Mouse (Mus musculus): ENCODE measurements around the gene H2-Eb2.

DNA sequence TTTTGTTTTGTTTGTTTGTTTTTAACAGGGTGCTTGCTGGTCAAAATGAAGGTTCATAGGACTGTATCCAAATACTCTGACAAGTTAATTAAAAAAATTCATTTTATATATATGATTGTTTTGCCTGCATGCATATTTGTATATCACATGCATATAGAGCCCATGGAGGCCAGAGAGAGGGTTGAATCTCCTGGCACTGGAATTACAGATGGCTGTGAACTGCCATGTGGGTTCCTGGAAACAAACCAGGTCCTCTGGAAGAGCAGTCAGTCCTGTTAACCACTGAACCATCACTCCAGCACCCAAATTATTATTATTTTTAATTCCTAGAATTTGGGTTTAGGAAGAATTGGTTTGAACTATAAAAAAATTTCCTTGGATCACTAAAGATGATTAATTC lies 30.2 kb upstream of the H2-Eb2 start:
- TF ChIP-seq POLR2A (IDR thresholded peaks at IDR 0.05; ENCODE audit: control insufficient read depth, extremely low read depth, insufficient read depth, low read length, poor library complexity) = no peak
- no peak for TF ChIP-seq CTCF (IDR thresholded peaks at IDR 0.05; ENCODE audit: borderline replicate concordance, control insufficient read depth, extremely low read depth, insufficient read depth, low read length, poor library complexity)
